ENCODE assay signal across 21 mouse cellular contexts in genomic region chr11:98373244-98373643, GRCm38 (mm10). TPM values are rescaled to one million over a fixed set of nuclear protein-coding genes. Genes with fewer than 3 reads are reported as not detected.
DNase-seq lines count a peak whose midpoint lies in the region; ATAC-seq and TF ChIP-seq lines count a peak whose summit lies in the region.
"Had no signal": no experiment of that assay in that cellular context is flagged by ENCODE, and none has a peak within 500 bp of the region (broad histone marks: within the 10 kb centered on the region; RNA-seq: fewer than 3 reads in every experiment).

No protein-coding gene starts in this region.

- no peaks in the 10 kb centered on the region for H3K9me3 ChIP-seq in heart, embryonic 10.5 days
- no peaks in the 10 kb centered on the region for H3K9me3 ChIP-seq in heart, embryonic 14.5 days (ENCODE audit: control insufficient read depth, low read length)
- H3K9me3 ChIP-seq: embryonic facial prominence, embryonic 13.5 days had no signal

- DNase-seq in heart, embryonic 10.5 days (ENCODE audit: low spot score) = no peak
- DNase-seq in heart, adult 8-10 months (ENCODE audit: low spot score) = no peak
- no peak for DNase-seq in heart, adult 2 months
- DNase-seq in left cerebral cortex, adult 2 months (ENCODE audit: extremely low spot score in 1 of 2, low spot score in 2 of 2) = no peak
- no peak for DNase-seq in left cerebral cortex, adult 18-20 months (ENCODE audit: low spot score in 2 of 2)
- DNase-seq in brain, adult 2 months (ENCODE audit: low read depth, low spot score) = peak; percentile 50
- DNase-seq: adrenal gland, postnatal 14 days; cerebellum, adult 18-20 months; cerebellum, adult 9-11 months; cerebellum, postnatal 36 days; gastrocnemius, postnatal 10 days; heart, postnatal 36 days; kidney, adult 2 months had no signal

- H3K79me2 ChIP-seq in heart, adult 2 months (replicated peaks; ENCODE audit: control insufficient read depth, insufficient read depth, low read length) = no peaks in the 10 kb centered on the region

- ATAC-seq in heart, embryonic 14.5 days (ENCODE audit: insufficient number of reproducible peaks, insufficient read depth, low FRiP score, low read depth) = no peak
- ATAC-seq: activated CD4-positive, CD25-positive, alpha-beta regulatory T cell, adult 4 months; forebrain, embryonic 14.5 days; intestine, embryonic 16.5 days; Patski had no signal

- no peak for TF ChIP-seq CTCF in heart, adult 2 months (IDR thresholded peaks at IDR 0.05)
- no peak for TF ChIP-seq CTCF in left cerebral cortex, adult 2 months (IDR thresholded peaks at IDR 0.05)

- peak overlapping the region; percentile 45 for H3K9ac ChIP-seq in heart, embryonic 14.5 days (ENCODE audit: low read length)
- H3K9ac ChIP-seq in heart, adult 2 months (ENCODE audit: low read depth, low read length) = no peak overlapping the region
- H3K9ac ChIP-seq: hindbrain, embryonic 14.5 days had no signal

- intact Hi-C loops in heart, adult 2 months (cut with DNase I) = loop anchor here (2.0 kb wide), 1 partner anchor 30 kb away; no protein-coding TSS in a partner anchor
- intact Hi-C loops in left cerebral cortex, adult 2 months (cut with DNase I) = no loop called here

- H3K4me2 ChIP-seq in heart, embryonic 14.5 days (ENCODE audit: low read length) = peak overlapping the region; percentile 1; the same call in 1 of the 2 replicates
- H3K4me2 ChIP-seq: embryonic facial prominence, embryonic 13.5 days; hindbrain, embryonic 14.5 days had no signal

- 83% methylated on average over 6 of the region's 6 CpGs for WGBS in heart, embryonic 10.5 days
- 69% methylated on average over 6 of the region's 6 CpGs for WGBS in heart, embryonic 14.5 days
- 83% methylated on average over 6 of the region's 6 CpGs for WGBS in heart, adult 2 months

- peaks cover 38% of the 10 kb centered on the region for H3K36me3 ChIP-seq in heart, embryonic 10.5 days
- H3K36me3 ChIP-seq in heart, embryonic 14.5 days (ENCODE audit: control insufficient read depth, insufficient read depth, low read length) = peaks cover 46% of the 10 kb centered on the region
- H3K36me3 ChIP-seq in heart, adult 2 months (ENCODE audit: control insufficient read depth, insufficient read depth, low read length) = no peaks in the 10 kb centered on the region

- TF ChIP-seq POLR2A in heart, adult 2 months (IDR thresholded peaks at IDR 0.05; ENCODE audit: insufficient read depth, low read depth, low read length) = no peak

- peak overlapping the region; percentile 39; the same call in 1 of the 2 replicates for H3K4me3 ChIP-seq in heart, embryonic 10.5 days
- no peak overlapping the region for H3K4me3 ChIP-seq in heart, embryonic 14.5 days (ENCODE audit: control insufficient read depth in 1 of 2, insufficient read depth in 1 of 2, low read depth in 1 of 2, low read length in 2 of 2)
- no peak overlapping the region for H3K4me3 ChIP-seq in heart, adult 2 months
- no peak overlapping the region for H3K4me3 ChIP-seq in left cerebral cortex, adult 2 months
- H3K4me3 ChIP-seq: embryonic facial prominence, embryonic 13.5 days had no signal

- TF ChIP-seq EP300 in heart, adult 2 months (IDR thresholded peaks at IDR 0.05; ENCODE audit: insufficient read depth, low read depth, low read length) = no peak

- H3K27ac ChIP-seq in heart, embryonic 10.5 days = peak overlapping the region; percentile 81
- H3K27ac ChIP-seq in heart, embryonic 14.5 days (replicated peaks in 1 of 2; ENCODE audit: control insufficient read depth in 1 of 2, insufficient read depth in 1 of 2, low read depth in 2 of 2, low read length in 2 of 2) = 0 out of 4 replicates have a peak overlapping the region, but pooled peaks have one; percentile 4 to 14
- no peak overlapping the region for H3K27ac ChIP-seq in heart, adult 2 months
- peak overlapping the region; percentile 32; the same call in 1 of the 2 replicates for H3K27ac ChIP-seq in left cerebral cortex, adult 2 months
- H3K27ac ChIP-seq: embryonic facial prominence, embryonic 13.5 days; hindbrain, embryonic 14.5 days had no signal

- peaks cover 92% of the 10 kb centered on the region for H3K4me1 ChIP-seq in heart, embryonic 10.5 days
- H3K4me1 ChIP-seq in heart, embryonic 14.5 days (ENCODE audit: control insufficient read depth in 2 of 2, insufficient read depth in 2 of 2, low read length in 2 of 2) = peaks cover 47 to 77% of the 10 kb centered on the region in 2 experiments
- H3K4me1 ChIP-seq in heart, adult 2 months (ENCODE audit: control insufficient read depth, insufficient read depth, low read length) = peaks cover 6% of the 10 kb centered on the region; the same call in 1 of the 2 replicates

- no peaks in the 10 kb centered on the region for H3K27me3 ChIP-seq in heart, embryonic 10.5 days (ENCODE audit: insufficient read depth, poor library complexity, severe bottlenecking)
- no peaks in the 10 kb centered on the region for H3K27me3 ChIP-seq in heart, embryonic 14.5 days (ENCODE audit: control insufficient read depth, insufficient read depth, low read length)
- no peaks in the 10 kb centered on the region for H3K27me3 ChIP-seq in heart, adult 2 months (ENCODE audit: control insufficient read depth, insufficient read depth, low read length)
- H3K27me3 ChIP-seq: CH12.LX; embryonic facial prominence, embryonic 13.5 days; Patski had no signal

RNA-seq across cellular contexts. Expression of gene Tcap, which starts 10.4 kb away (rescaled TPM):
- polyA plus RNA-seq in heart, embryonic 10.5 days (2016; fragmentation: Nextera tagmentation; extraction: Ambion mirVana) = 86.0 and 159 TPM in 2 replicates
- 1,000 to 10,000 TPM; 2,176 to 4,520 (median 3,450) TPM for total RNA-seq in heart, adult 8-10 months (2022)
- polyA plus RNA-seq in heart, embryonic 14.5 days (2014; fragmentation: Nextera tagmentation; extraction: Ambion mirVana) = 169 and 178 TPM in 2 replicates
- 1,000 to 10,000 TPM; 1,095 to 3,136 TPM for total RNA-seq in heart, adult 2 months (2021)
- polyA plus RNA-seq in heart, adult 2 months (2012; rRNA removed) = 1,250 and 1,827 TPM in 2 replicates
- 1 to 10 TPM; 8.7 to 10.0 TPM for total RNA-seq in left cerebral cortex, adult 2 months (2021)
- 1 to 10 TPM; 6.9 to 8.1 TPM for total RNA-seq in left cerebral cortex, adult 18-20 months (2021)
- total RNA-seq: CH12.LX had no signal
- polyA plus RNA-seq: activated CD4-positive, CD25-positive, alpha-beta regulatory T cell, adult 4 months; forebrain, embryonic 14.5 days; hindbrain, embryonic 14.5 days; Patski had no signal

RNA-seq across cellular contexts. Expression of gene Pnmt, which starts 13.0 kb away (rescaled TPM):
- 5.0 and 5.1 TPM in 2 replicates for polyA plus RNA-seq in heart, embryonic 10.5 days (2016; fragmentation: Nextera tagmentation; extraction: Ambion mirVana)
- 1 to 10 TPM in 3 of 4 experiments, not detected in 1; 1.2 to 1.6 (median 1.4) TPM for total RNA-seq in heart, adult 8-10 months (2022)
- polyA plus RNA-seq in heart, embryonic 14.5 days (2014; fragmentation: Nextera tagmentation; extraction: Ambion mirVana) = 0.70 and 0.86 TPM in 2 replicates
- 1 to 10 TPM in 1 of 2 experiments, under 1 TPM in 1; 0.91 to 1.5 TPM for total RNA-seq in heart, adult 2 months (2021)
- polyA plus RNA-seq in heart, adult 2 months (2012; rRNA removed) = 1.6 and 2.6 TPM in 2 replicates
- total RNA-seq in left cerebral cortex, adult 2 months (2021) = under 1 TPM in 1 of 2 experiments, not detected in 1; 0.51 TPM
- total RNA-seq in left cerebral cortex, adult 18-20 months (2021) = under 1 TPM; 0.30 to 0.74 TPM
- total RNA-seq: CH12.LX had no signal
- polyA plus RNA-seq: activated CD4-positive, CD25-positive, alpha-beta regulatory T cell, adult 4 months; kidney, adult 2 months; Patski had no signal

RNA-seq across cellular contexts. Expression of gene Stard3, which starts 15.1 kb away (rescaled TPM):
- 51.0 and 53.0 TPM in 2 replicates for polyA plus RNA-seq in heart, embryonic 10.5 days (2016; fragmentation: Nextera tagmentation; extraction: Ambion mirVana)
- 10 to 100 TPM; 17.2 to 28.8 (median 23.7) TPM for total RNA-seq in heart, adult 8-10 months (2022)
- 33.1 and 35.4 TPM in 2 replicates for polyA plus RNA-seq in heart, embryonic 14.5 days (2014; fragmentation: Nextera tagmentation; extraction: Ambion mirVana)
- total RNA-seq in heart, adult 2 months (2021) = 10 to 100 TPM; 19.0 to 24.3 TPM
- polyA plus RNA-seq in heart, adult 2 months (2012; rRNA removed) = 58.3 and 62.3 TPM in 2 replicates
- 10 to 100 TPM; 35.7 to 42.4 TPM for total RNA-seq in left cerebral cortex, adult 2 months (2021)
- total RNA-seq in left cerebral cortex, adult 18-20 months (2021) = 10 to 100 TPM; 39.8 to 40.9 TPM

RNA-seq across cellular contexts. Expression of gene Ppp1r1b, which starts 25.0 kb away (rescaled TPM):
- 8.1 and 20.1 TPM in 2 replicates for polyA plus RNA-seq in heart, embryonic 10.5 days (2016; fragmentation: Nextera tagmentation; extraction: Ambion mirVana)
- 10 to 100 TPM in 2 of 4 experiments, 1 to 10 TPM in 2; 4.0 to 11.3 (median 7.1) TPM for total RNA-seq in heart, adult 8-10 months (2022)
- polyA plus RNA-seq in heart, embryonic 14.5 days (2014; fragmentation: Nextera tagmentation; extraction: Ambion mirVana) = 42.2 and 48.3 TPM in 2 replicates
- 1 to 10 TPM; 2.6 to 5.3 TPM for total RNA-seq in heart, adult 2 months (2021)
- polyA plus RNA-seq in heart, adult 2 months (2012; rRNA removed) = 15.8 and 16.2 TPM in 2 replicates
- total RNA-seq in left cerebral cortex, adult 2 months (2021) = 100 to 1,000 TPM; 146 to 208 TPM
- 100 to 1,000 TPM; 225 to 310 TPM for total RNA-seq in left cerebral cortex, adult 18-20 months (2021)
- polyA plus RNA-seq: activated CD4-positive, CD25-positive, alpha-beta regulatory T cell, adult 4 months had no signal

RNA-seq across cellular contexts. Expression of gene Pgap3, which starts 27.0 kb away (rescaled TPM):
- 15.3 and 21.3 TPM in 2 replicates for polyA plus RNA-seq in heart, embryonic 10.5 days (2016; fragmentation: Nextera tagmentation; extraction: Ambion mirVana)
- 1 to 10 TPM; 8.2 to 9.6 (median 8.9) TPM for total RNA-seq in heart, adult 8-10 months (2022)
- polyA plus RNA-seq in heart, embryonic 14.5 days (2014; fragmentation: Nextera tagmentation; extraction: Ambion mirVana) = 14.2 and 15.5 TPM in 2 replicates
- total RNA-seq in heart, adult 2 months (2021) = 1 to 10 TPM; 7.7 to 8.5 TPM
- 18.8 and 21.1 TPM in 2 replicates for polyA plus RNA-seq in heart, adult 2 months (2012; rRNA removed)
- 10 to 100 TPM; 10.2 to 11.9 TPM for total RNA-seq in left cerebral cortex, adult 2 months (2021)
- total RNA-seq in left cerebral cortex, adult 18-20 months (2021) = 10 to 100 TPM in 1 of 2 experiments, 1 to 10 TPM in 1; 9.4 to 10.3 TPM

Comparison
In these comparisons a context has a peak if more than half of its experiments do, and no peak if none do; other contexts are left out.
1. RNA of gene Tcap, which starts 10.4 kb away (total RNA-seq): 2,176 to 4,520 TPM in heart, adult 8-10 months and 1,095 to 3,136 TPM in heart, adult 2 months; 8.7 to 10.0 TPM in left cerebral cortex, adult 2 months and 6.9 to 8.1 TPM in left cerebral cortex, adult 18-20 months; every median in the first group is over 10 times any median in the second.